Mouse (Mus musculus): ENCODE results near the gene Lyrm9.

Gene Lyrm9

GRCm38 (mm10) chr11:78826442-78827013 lies at the start of gene Lyrm9:
Lyrm9 (plus strand) TSS chr11:78826584.
- DNase-seq, result peak; percentile 99

GRCm38 (mm10) chr11:78777851-78778680 lies 48.3 kb upstream of the Lyrm9 start:
- no peak for DNase-seq

- no peak for DNase-seq
These were observed 46.4 kb upstream of the Lyrm9 start for GRCm38 (mm10) chr11:78780002-78780401.

GRCm38 (mm10) chr11:78780571-78780970 lies 45.8 kb upstream of the Lyrm9 start:
- no peak for DNase-seq

- DNase-seq, result no peak
These were observed 44.1 kb upstream of the Lyrm9 start for GRCm38 (mm10) chr11:78782326-78782725.

GRCm38 (mm10) chr11:78782791-78783347 lies 43.5 kb upstream of the Lyrm9 start:
- DNase-seq, result no peak

GRCm38 (mm10) chr11:78786013-78786431 lies 40.4 kb upstream of the Lyrm9 start:
- no peak for DNase-seq

GRCm38 (mm10) chr11:78789370-78790060 lies 36.9 kb upstream of the Lyrm9 start:
- DNase-seq, result no peak

GRCm38 (mm10) chr11:78791582-78791981 lies 34.8 kb upstream of the Lyrm9 start:
- DNase-seq, result peak; percentile 70 to 77

- no peak for DNase-seq
These were observed 34.3 kb upstream of the Lyrm9 start for GRCm38 (mm10) chr11:78792055-78792454.

GRCm38 (mm10) chr11:78792465-78792864 lies 33.9 kb upstream of the Lyrm9 start:
- DNase-seq, result no peak

- no peak for DNase-seq
These were observed 33.3 kb upstream of the Lyrm9 start for GRCm38 (mm10) chr11:78793116-78793515.

- DNase-seq, result no peak
These were observed 30.2 kb upstream of the Lyrm9 start for GRCm38 (mm10) chr11:78796072-78796729.

- DNase-seq, result no peak
These were observed 25.3 kb upstream of the Lyrm9 start for GRCm38 (mm10) chr11:78801094-78801493.

- DNase-seq, result peak; percentile 87 to 95
These were observed 22.6 kb upstream of the Lyrm9 start for GRCm38 (mm10) chr11:78803587-78804316.

GRCm38 (mm10) chr11:78804551-78804950 lies 21.8 kb upstream of the Lyrm9 start:
- DNase-seq, result no peak

GRCm38 (mm10) chr11:78805198-78805597 lies 21.2 kb upstream of the Lyrm9 start:
- DNase-seq, result no peak

- DNase-seq, result peak in 1 of 2 experiments; percentile 32
These were observed 20.7 kb upstream of the Lyrm9 start for GRCm38 (mm10) chr11:78805691-78806137.

- DNase-seq, result no peak
These were observed 18.9 kb upstream of the Lyrm9 start for GRCm38 (mm10) chr11:78807341-78808108.

GRCm38 (mm10) chr11:78809398-78809797 lies 17.0 kb upstream of the Lyrm9 start:
- DNase-seq, result no peak

GRCm38 (mm10) chr11:78814461-78814941 lies 11.9 kb upstream of the Lyrm9 start:
- peak in 1 of 2 experiments; percentile 66 for DNase-seq

Data from cerebellum, postnatal 14 days (tissue).